Mouse (Mus musculus): Measurements from ENCODE around the gene Reck. TPM values are rescaled to one million over a fixed set of nuclear protein-coding genes. Genes with fewer than 3 reads are reported as not detected.

The Reck gene
- polyA plus RNA-seq, 1 experiment: not detected

GRCm38 (mm10) chr4:43959523-43960179 lies 84.3 kb downstream of the Reck start:
- Histone ChIP-seq H3K36me3 (ENCODE audit: control insufficient read depth) (peaks cover 10% of the 10 kb centered on the region), H3K9me3 (ENCODE audit: control insufficient read depth, low read length) (no peaks in the 10 kb centered on the region), H3K4me1 (ENCODE audit: control insufficient read depth) (peaks cover 77% of the 10 kb centered on the region), H3K27me3 (ENCODE audit: control insufficient read depth) (peaks cover 2% of the 10 kb centered on the region; the same call in 1 of the 2 replicates), H3K4me3 (replicated peaks) (peak overlapping the region; percentile 82)
- no peak for TF ChIP-seq GATA1 (IDR thresholded peaks at IDR 0.05; ENCODE audit: low read length)
- TF ChIP-seq TAL1 (IDR thresholded peaks at IDR 0.05; ENCODE audit: low read length): no peak

GRCm38 (mm10) chr4:43960207-43960606 lies 84.9 kb downstream of the Reck start:
- H3K36me3 ChIP-seq (ENCODE audit: control insufficient read depth): peaks cover 12% of the 10 kb centered on the region
- H3K9me3 ChIP-seq (ENCODE audit: control insufficient read depth, low read length): no peaks in the 10 kb centered on the region
- peaks cover 82% of the 10 kb centered on the region for H3K4me1 ChIP-seq (ENCODE audit: control insufficient read depth)
- H3K27me3 ChIP-seq (ENCODE audit: control insufficient read depth): peaks cover 2% of the 10 kb centered on the region; the same call in 1 of the 2 replicates
- TF ChIP-seq TAL1 (IDR thresholded peaks at IDR 0.05; ENCODE audit: low read length) (peak; percentile 48; the same call in 2 of the 3 replicates), GATA1 (IDR thresholded peaks at IDR 0.05; ENCODE audit: low read length) (no peak; the same call in 1 of the 2 replicates)
- peak overlapping the region; percentile 82 for H3K4me3 ChIP-seq (replicated peaks)

- peaks cover 91% of the 10 kb centered on the region for H3K4me1 ChIP-seq (ENCODE audit: control insufficient read depth)
- H3K27me3 ChIP-seq (ENCODE audit: control insufficient read depth): no peaks in the 10 kb centered on the region
- peak overlapping the region; percentile 60 for H3K4me3 ChIP-seq (replicated peaks)
- TF ChIP-seq GATA1 (IDR thresholded peaks at IDR 0.05; ENCODE audit: low read length) (0 out of 2 replicates have a peak, but pooled peaks have one; percentile 34), TAL1 (IDR thresholded peaks at IDR 0.05; ENCODE audit: low read length) (peak; percentile 32; the same call in 1 of the 3 replicates)
- no peaks in the 10 kb centered on the region for H3K9me3 ChIP-seq (ENCODE audit: control insufficient read depth, low read length)
- peaks cover 43% of the 10 kb centered on the region for H3K36me3 ChIP-seq (ENCODE audit: control insufficient read depth)
Observed at GRCm38 (mm10) chr4:43964326-43964833, 89.0 kb downstream of the Reck start.

GRCm38 (mm10) chr4:43964951-43965684 lies 89.8 kb downstream of the Reck start:
- Histone ChIP-seq H3K4me1 (ENCODE audit: control insufficient read depth) (peaks cover 89% of the 10 kb centered on the region), H3K36me3 (ENCODE audit: control insufficient read depth) (peaks cover 49% of the 10 kb centered on the region), H3K27me3 (ENCODE audit: control insufficient read depth) (no peaks in the 10 kb centered on the region), H3K9me3 (ENCODE audit: control insufficient read depth, low read length) (no peaks in the 10 kb centered on the region), H3K4me3 (replicated peaks) (no peak overlapping the region)
- TF ChIP-seq TAL1 (IDR thresholded peaks at IDR 0.05; ENCODE audit: low read length) (no peak), GATA1 (IDR thresholded peaks at IDR 0.05; ENCODE audit: low read length) (no peak)

- TF ChIP-seq GATA1 (IDR thresholded peaks at IDR 0.05; ENCODE audit: low read length) (no peak), TAL1 (IDR thresholded peaks at IDR 0.05; ENCODE audit: low read length) (no peak)
- Histone ChIP-seq H3K9me3 (ENCODE audit: control insufficient read depth, low read length) (no peaks in the 10 kb centered on the region), H3K27me3 (ENCODE audit: control insufficient read depth) (no peaks in the 10 kb centered on the region), H3K36me3 (ENCODE audit: control insufficient read depth) (peaks cover 58% of the 10 kb centered on the region), H3K4me1 (ENCODE audit: control insufficient read depth) (peaks cover 85% of the 10 kb centered on the region), H3K4me3 (replicated peaks) (no peak overlapping the region)
Observed at GRCm38 (mm10) chr4:43965856-43966535, 90.7 kb downstream of the Reck start.

- Histone ChIP-seq H3K27me3 (ENCODE audit: control insufficient read depth) (no peaks in the 10 kb centered on the region), H3K36me3 (ENCODE audit: control insufficient read depth) (peaks cover 72% of the 10 kb centered on the region), H3K4me3 (replicated peaks) (no peak overlapping the region), H3K4me1 (ENCODE audit: control insufficient read depth) (peaks cover 76% of the 10 kb centered on the region), H3K9me3 (ENCODE audit: control insufficient read depth, low read length) (no peaks in the 10 kb centered on the region)
- TF ChIP-seq GATA1 (IDR thresholded peaks at IDR 0.05; ENCODE audit: low read length) (no peak), TAL1 (IDR thresholded peaks at IDR 0.05; ENCODE audit: low read length) (no peak)
Observed at GRCm38 (mm10) chr4:43968650-43969049, 93.3 kb downstream of the Reck start.

- H3K27me3 ChIP-seq (ENCODE audit: control insufficient read depth): no peaks in the 10 kb centered on the region
- no peak for TF ChIP-seq TAL1 (IDR thresholded peaks at IDR 0.05; ENCODE audit: low read length)
- no peak for TF ChIP-seq GATA1 (IDR thresholded peaks at IDR 0.05; ENCODE audit: low read length)
- peaks cover 70% of the 10 kb centered on the region for H3K4me1 ChIP-seq (ENCODE audit: control insufficient read depth)
- H3K36me3 ChIP-seq (ENCODE audit: control insufficient read depth): peaks cover 79% of the 10 kb centered on the region
- no peaks in the 10 kb centered on the region for H3K9me3 ChIP-seq (ENCODE audit: control insufficient read depth, low read length)
- no peak overlapping the region for H3K4me3 ChIP-seq (replicated peaks)
Observed at GRCm38 (mm10) chr4:43969373-43969772, 94.0 kb downstream of the Reck start.

- Histone ChIP-seq H3K9me3 (ENCODE audit: control insufficient read depth, low read length) (no peaks in the 10 kb centered on the region), H3K36me3 (ENCODE audit: control insufficient read depth) (peaks cover 79% of the 10 kb centered on the region), H3K4me1 (ENCODE audit: control insufficient read depth) (peaks cover 62% of the 10 kb centered on the region), H3K4me3 (replicated peaks) (no peak overlapping the region), H3K27me3 (ENCODE audit: control insufficient read depth) (no peaks in the 10 kb centered on the region)
- TF ChIP-seq GATA1 (IDR thresholded peaks at IDR 0.05; ENCODE audit: low read length): no peak
- TF ChIP-seq TAL1 (IDR thresholded peaks at IDR 0.05; ENCODE audit: low read length): no peak
Observed at GRCm38 (mm10) chr4:43970393-43971330, 95.3 kb downstream of the Reck start.

All from erythroblast, embryonic 14.5 days (primary cell).